Mouse (Mus musculus) cerebellum, adult 11 months (tissue): Measurements from ENCODE around the gene Olfr412.

ENCODE experiments used
- DNase-seq: peaks from one replicate; pipeline ENCODE4 v3.0.0; 2022

Gene Olfr412

DNA sequence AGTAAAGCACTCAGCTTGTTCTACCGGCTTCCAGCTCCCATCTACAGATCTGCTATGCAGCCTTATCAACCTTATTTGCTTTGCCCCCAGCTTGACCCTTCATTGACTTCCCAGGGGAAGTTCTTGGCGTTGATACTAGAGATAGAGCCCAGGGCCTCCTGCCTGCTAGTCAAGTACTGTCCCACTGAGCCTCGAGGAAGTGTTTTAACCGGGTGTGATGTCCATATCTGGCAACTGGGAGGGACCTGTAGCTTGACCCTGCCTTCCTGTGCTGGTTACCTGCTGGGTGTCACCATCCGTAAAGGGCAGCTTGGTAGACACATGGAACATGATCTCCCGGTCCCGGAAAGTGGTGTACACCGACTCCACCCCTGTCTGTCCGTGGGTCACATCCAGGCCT, 52.2 kb downstream of the Olfr412 start:
- DNase-seq, result no peak

DNA sequence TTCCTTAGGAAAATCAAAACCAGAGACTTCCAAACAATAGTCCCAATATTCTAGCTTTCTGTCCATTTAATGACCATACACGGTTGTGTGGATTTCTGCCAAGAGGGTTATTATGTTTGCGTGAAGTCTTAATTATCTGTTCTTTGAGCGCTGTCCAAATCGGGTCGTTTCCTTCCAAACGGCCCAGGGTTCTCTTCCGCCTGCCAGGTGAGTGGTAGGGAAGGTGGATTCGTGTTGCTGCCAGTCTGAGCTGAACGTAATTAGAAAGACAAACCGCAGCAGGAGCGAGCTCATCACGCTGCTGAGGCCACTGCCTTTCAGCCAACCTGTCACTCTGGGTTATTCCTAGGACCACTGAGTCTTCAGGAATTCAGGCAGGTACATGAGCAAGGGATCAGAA, 53.9 kb downstream of the Olfr412 start:
- peak; percentile 19 for DNase-seq
